Comparison of ENCODE assay signal across 22 mouse cellular contexts in genomic region chr4:120800691-120801090, GRCm38 (mm10). TPM values are rescaled to one million over a fixed set of nuclear protein-coding genes. Genes with fewer than 3 reads are reported as not detected.
DNase-seq lines count a peak whose midpoint lies in the region; ATAC-seq and TF ChIP-seq lines count a peak whose summit lies in the region.
"Had no signal": no experiment of that assay in that cellular context is flagged by ENCODE, and none has a peak within 500 bp of the region (broad histone marks: within the 10 kb centered on the region; RNA-seq: fewer than 3 reads in every experiment).

No protein-coding gene starts in this region.

- 9% methylated on average over 3 of the region's 3 CpGs for WGBS in cerebellum, adult 2 months
- WGBS in heart, postnatal 0 days: 19% methylated on average over 3 of the region's 3 CpGs
- 9% methylated on average over 3 of the region's 3 CpGs for WGBS in lung, embryonic 14.5 days

- H3K36me3 ChIP-seq in heart, postnatal 0 days (replicated peaks; ENCODE audit: control insufficient read depth, insufficient read depth, low read length): no peaks in the 10 kb centered on the region; the same call in 1 of the 2 replicates
- no peaks in the 10 kb centered on the region for H3K36me3 ChIP-seq in lung, embryonic 14.5 days (ENCODE audit: insufficient read depth)
- H3K36me3 ChIP-seq: forebrain, embryonic 15.5 days; neural tube, embryonic 12.5 days had no signal

- no peak for TF ChIP-seq CTCF in cerebellum, adult 2 months (IDR thresholded peaks at IDR 0.05; ENCODE audit: borderline replicate concordance, insufficient read depth, low read depth, low read length)
- no peak for TF ChIP-seq CTCF in heart, postnatal 0 days (IDR thresholded peaks at IDR 0.05; ENCODE audit: low read depth)
- TF ChIP-seq CTCF in lung, embryonic 14.5 days (IDR thresholded peaks at IDR 0.05; ENCODE audit: low read depth): no peak
- TF ChIP-seq CTCF in cortical plate, adult 2 months (IDR thresholded peaks at IDR 0.05; ENCODE audit: extremely low read depth, insufficient read depth, low read length): no peak

- peak overlapping the region; percentile 23; the same call in 1 of the 2 replicates for H3K27ac ChIP-seq in cerebellum, adult 2 months (ENCODE audit: insufficient read depth, low read length)
- H3K27ac ChIP-seq in heart, postnatal 0 days (ENCODE audit: low read depth): peak overlapping the region; percentile 53; the same call in 1 of the 2 replicates
- H3K27ac ChIP-seq in lung, embryonic 14.5 days (ENCODE audit: low read depth): no peak overlapping the region; the same call in 1 of the 2 replicates
- H3K27ac ChIP-seq in cortical plate, adult 2 months (ENCODE audit: insufficient read depth, low read length): peak overlapping the region; percentile 83; the same call in 1 of the 2 replicates
- H3K27ac ChIP-seq: forebrain, embryonic 15.5 days; hindbrain, embryonic 14.5 days; left cerebral cortex, adult 2 months; macrophage; neural tube, embryonic 12.5 days had no signal

- no peak for DNase-seq in cerebellum, adult 2 months
- no peak for DNase-seq in cerebellum, adult 8-10 months
- DNase-seq in heart, postnatal 0 days (ENCODE audit: low spot score): no peak
- no peak for DNase-seq in heart, postnatal 25 days (ENCODE audit: low spot score)
- DNase-seq in lung, embryonic 14.5 days: peak; percentile 59
- DNase-seq in lung, postnatal 25 days (ENCODE audit: low spot score): no peak
- no peak for DNase-seq in right cerebral cortex, adult 2 months (ENCODE audit: low spot score in 2 of 2)
- DNase-seq: cerebellum, adult 9-10 months; heart, postnatal 36 days; left cerebral cortex, postnatal 4 days; thymus, postnatal 25 days had no signal

- intact Hi-C loops in heart, postnatal 25 days (cut with DNase I): no loop called here

- no peak overlapping the region for H3K4me2 ChIP-seq in heart, postnatal 0 days (ENCODE audit: low read depth, low read length)
- H3K4me2 ChIP-seq in lung, embryonic 14.5 days: no peak overlapping the region
- H3K4me2 ChIP-seq: forebrain, embryonic 15.5 days; heart, embryonic 12.5 days; hindbrain, embryonic 14.5 days; liver, embryonic 11.5 days; midbrain, embryonic 11.5 days; neural tube, embryonic 12.5 days had no signal

- H3K27me3 ChIP-seq in cerebellum, adult 2 months (ENCODE audit: control insufficient read depth, insufficient read depth, low read length): no peaks in the 10 kb centered on the region
- H3K27me3 ChIP-seq in heart, postnatal 0 days (ENCODE audit: control insufficient read depth, insufficient read depth, low read length): no peaks in the 10 kb centered on the region
- H3K27me3 ChIP-seq in lung, embryonic 14.5 days (ENCODE audit: insufficient read depth, low read length): no peaks in the 10 kb centered on the region
- H3K27me3 ChIP-seq: forebrain, embryonic 15.5 days; heart, embryonic 12.5 days; neural tube, embryonic 12.5 days had no signal

- no peak overlapping the region for H3K4me3 ChIP-seq in cerebellum, adult 2 months (replicated peaks; ENCODE audit: insufficient read depth, low read depth, low read length)
- no peak overlapping the region for H3K4me3 ChIP-seq in heart, postnatal 0 days (ENCODE audit: low read depth, low read length)
- H3K4me3 ChIP-seq in lung, embryonic 14.5 days (ENCODE audit: low read depth, low read length): no peak overlapping the region
- no peak overlapping the region for H3K4me3 ChIP-seq in cortical plate, adult 2 months (ENCODE audit: insufficient read depth, low read length)
- H3K4me3 ChIP-seq: forebrain, embryonic 15.5 days; heart, embryonic 12.5 days; left cerebral cortex, adult 2 months; neural tube, embryonic 12.5 days had no signal

- ATAC-seq in heart, postnatal 0 days (ENCODE audit: insufficient read depth, low read depth): no peak
- no peak for ATAC-seq in lung, embryonic 14.5 days (ENCODE audit: insufficient read depth)
- ATAC-seq: forebrain, embryonic 15.5 days had no signal

- H3K9ac ChIP-seq in heart, postnatal 0 days (replicated peaks; ENCODE audit: low read depth, low read length): no peak overlapping the region
- H3K9ac ChIP-seq in lung, embryonic 14.5 days: no peak overlapping the region
- H3K9ac ChIP-seq: forebrain, embryonic 15.5 days; heart, embryonic 12.5 days; hindbrain, embryonic 14.5 days; neural tube, embryonic 12.5 days had no signal

- TF ChIP-seq EP300 in heart, postnatal 0 days (IDR thresholded peaks at IDR 0.05; ENCODE audit: low read depth): no peak

- peaks cover 2% of the 10 kb centered on the region; the same call in 1 of the 2 replicates for H3K4me1 ChIP-seq in cerebellum, adult 2 months (ENCODE audit: control insufficient read depth, insufficient read depth, low read length)
- H3K4me1 ChIP-seq in heart, postnatal 0 days (ENCODE audit: control insufficient read depth, insufficient read depth): peaks cover 10% of the 10 kb centered on the region; the same call in 1 of the 2 replicates
- H3K4me1 ChIP-seq in lung, embryonic 14.5 days (ENCODE audit: insufficient read depth): peaks cover 5% of the 10 kb centered on the region; the same call in 1 of the 2 replicates
- H3K4me1 ChIP-seq in cortical plate, adult 2 months (ENCODE audit: control insufficient read depth, insufficient read depth, low read length): peaks cover 3% of the 10 kb centered on the region
- H3K4me1 ChIP-seq: neural tube, embryonic 12.5 days had no signal

- TF ChIP-seq POLR2A in cerebellum, adult 2 months (IDR thresholded peaks at IDR 0.05; ENCODE audit: borderline replicate concordance, insufficient read depth, low read length): no peak
- TF ChIP-seq POLR2A in cortical plate, adult 2 months (IDR thresholded peaks at IDR 0.05; ENCODE audit: extremely low read depth, insufficient read depth, low read length): no peak

- no peaks in the 10 kb centered on the region for H3K9me3 ChIP-seq in heart, postnatal 0 days (replicated peaks; ENCODE audit: control insufficient read depth, low read length)
- H3K9me3 ChIP-seq in lung, embryonic 14.5 days (ENCODE audit: low read depth, low read length): no peaks in the 10 kb centered on the region
- H3K9me3 ChIP-seq: forebrain, embryonic 15.5 days; G1E; heart, embryonic 12.5 days; neural tube, embryonic 12.5 days had no signal

RNA-seq across cellular contexts. Expression of gene Nfyc, which starts 30.7 kb away (rescaled TPM):
- 150 and 172 TPM in 2 replicates for polyA plus RNA-seq in cerebellum, adult 2 months (2012; rRNA removed)
- 165 and 174 TPM in 2 replicates for total RNA-seq in heart, postnatal 0 days (2014; rRNA removed; ENCODE audit: low replicate concordance)
- polyA plus RNA-seq in heart, postnatal 0 days (2015; fragmentation: Nextera tagmentation; extraction: Ambion mirVana): 84.4 and 91.1 TPM in 2 replicates
- total RNA-seq in heart, postnatal 25 days (2021): 10 to 100 TPM; 58.6 to 62.3 TPM
- polyA plus RNA-seq in lung, embryonic 14.5 days (2014; fragmentation: Nextera tagmentation; extraction: Ambion mirVana): 113 and 114 TPM in 2 replicates
- 87.5 and 88.5 TPM in 2 replicates for polyA plus RNA-seq in cortical plate, adult 2 months (2012; rRNA removed)

RNA-seq across cellular contexts. Expression of gene Kcnq4, which starts 52.3 kb away (rescaled TPM):
- polyA plus RNA-seq in cerebellum, adult 2 months (2012; rRNA removed): 12.4 and 15.2 TPM in 2 replicates
- 0.85 and 2.9 TPM in 2 replicates for total RNA-seq in heart, postnatal 0 days (2014; rRNA removed; ENCODE audit: low replicate concordance)
- polyA plus RNA-seq in heart, postnatal 0 days (2015; fragmentation: Nextera tagmentation; extraction: Ambion mirVana): 0.57 and 0.78 TPM in 2 replicates
- total RNA-seq in heart, postnatal 25 days (2021): 1 to 10 TPM; 1.8 to 2.2 TPM
- polyA plus RNA-seq in lung, embryonic 14.5 days (2014; fragmentation: Nextera tagmentation; extraction: Ambion mirVana): 3.7 and 4.5 TPM in 2 replicates
- 10.9 and 11.2 TPM in 2 replicates for polyA plus RNA-seq in cortical plate, adult 2 months (2012; rRNA removed)
- polyA plus RNA-seq: activated CD4-positive, CD25-positive, alpha-beta regulatory T cell, adult 4 months; G1E; macrophage had no signal

RNA-seq across cellular contexts. Expression of gene Rims3, which starts 53.9 kb away (rescaled TPM):
- polyA plus RNA-seq in cerebellum, adult 2 months (2012; rRNA removed): 104 and 118 TPM in 2 replicates
- total RNA-seq in heart, postnatal 0 days (2014; rRNA removed; ENCODE audit: low replicate concordance): 0.04 TPM in 2 replicates
- 0.05 and 0.10 TPM in 2 replicates for polyA plus RNA-seq in heart, postnatal 0 days (2015; fragmentation: Nextera tagmentation; extraction: Ambion mirVana)
- total RNA-seq in heart, postnatal 25 days (2021): under 1 TPM in 1 of 2 experiments, not detected in 1; 0.05 TPM
- 0.70 and 1.1 TPM in 2 replicates for polyA plus RNA-seq in lung, embryonic 14.5 days (2014; fragmentation: Nextera tagmentation; extraction: Ambion mirVana)
- polyA plus RNA-seq in cortical plate, adult 2 months (2012; rRNA removed): 95.7 and 102 TPM in 2 replicates
- polyA plus RNA-seq: G1E had no signal

Comparison
In these comparisons a context has a peak if more than half of its experiments do, and no peak if none do; other contexts are left out.
1. RNA of gene Rims3, which starts 53.9 kb away (polyA plus RNA-seq): 104 to 118 TPM in cerebellum, adult 2 months and 95.7 to 102 TPM in cortical plate, adult 2 months; 0.70 to 1.1 TPM in lung, embryonic 14.5 days and 0.05 to 0.10 TPM in heart, postnatal 0 days; every median in the first group is over 10 times any median in the second.